Mouse (Mus musculus): Measurements from ENCODE around the gene Inka2.
A peak's percentile ranks its signal among the peaks of the same experiment; 100 is the strongest.

Inka2 gene

GRCm38 (mm10) chr3:105726037-105726436 is 21.6 kb downstream of the Inka2 start:
- DNase-seq, result peak; percentile 53 to 83

- DNase-seq, result no peak
Measured at GRCm38 (mm10) chr3:105732360-105732759, 28.0 kb downstream of the Inka2 start.

- DNase-seq, result no peak
Measured at GRCm38 (mm10) chr3:105733538-105733937, 29.1 kb downstream of the Inka2 start.

GRCm38 (mm10) chr3:105735285-105735684 is 30.9 kb downstream of the Inka2 start:
- no peak for DNase-seq

GRCm38 (mm10) chr3:105736148-105736547 is 31.7 kb downstream of the Inka2 start:
- DNase-seq, result no peak

- no peak for DNase-seq
Measured at GRCm38 (mm10) chr3:105737070-105737469, 32.7 kb downstream of the Inka2 start.

GRCm38 (mm10) chr3:105737666-105738065 is 33.3 kb downstream of the Inka2 start:
- DNase-seq, result no peak

GRCm38 (mm10) chr3:105746542-105746941 is 42.1 kb downstream of the Inka2 start:
- DNase-seq, result no peak

- no peak for DNase-seq
Measured at GRCm38 (mm10) chr3:105750810-105751209, 46.4 kb downstream of the Inka2 start.

GRCm38 (mm10) chr3:105754184-105754583 is 49.8 kb downstream of the Inka2 start:
- DNase-seq, result no peak

- no peak for DNase-seq
Measured at GRCm38 (mm10) chr3:105755123-105755522, 50.7 kb downstream of the Inka2 start.

GRCm38 (mm10) chr3:105756505-105756904 is 52.1 kb downstream of the Inka2 start:
- no peak for DNase-seq

- DNase-seq, result peak in 1 of 2 experiments; percentile 15
Measured at GRCm38 (mm10) chr3:105757323-105758083, 53.1 kb downstream of the Inka2 start.

GRCm38 (mm10) chr3:105758098-105758497 is 53.7 kb downstream of the Inka2 start:
- DNase-seq, result no peak

GRCm38 (mm10) chr3:105758658-105759057 is 54.3 kb downstream of the Inka2 start:
- DNase-seq, result no peak

GRCm38 (mm10) chr3:105760063-105760462 is 55.7 kb downstream of the Inka2 start:
- no peak for DNase-seq

- no peak for DNase-seq
Measured at GRCm38 (mm10) chr3:105763132-105763851, 58.9 kb downstream of the Inka2 start.

- DNase-seq, result no peak
Measured at GRCm38 (mm10) chr3:105768529-105768928, 64.1 kb downstream of the Inka2 start.

- DNase-seq, result no peak
Measured at GRCm38 (mm10) chr3:105769380-105769779, 65.0 kb downstream of the Inka2 start.

Measured in cerebellum, postnatal 25 days (tissue).